7 mouse cellular contexts compared by ENCODE assay signal in the genomic region with DNA sequence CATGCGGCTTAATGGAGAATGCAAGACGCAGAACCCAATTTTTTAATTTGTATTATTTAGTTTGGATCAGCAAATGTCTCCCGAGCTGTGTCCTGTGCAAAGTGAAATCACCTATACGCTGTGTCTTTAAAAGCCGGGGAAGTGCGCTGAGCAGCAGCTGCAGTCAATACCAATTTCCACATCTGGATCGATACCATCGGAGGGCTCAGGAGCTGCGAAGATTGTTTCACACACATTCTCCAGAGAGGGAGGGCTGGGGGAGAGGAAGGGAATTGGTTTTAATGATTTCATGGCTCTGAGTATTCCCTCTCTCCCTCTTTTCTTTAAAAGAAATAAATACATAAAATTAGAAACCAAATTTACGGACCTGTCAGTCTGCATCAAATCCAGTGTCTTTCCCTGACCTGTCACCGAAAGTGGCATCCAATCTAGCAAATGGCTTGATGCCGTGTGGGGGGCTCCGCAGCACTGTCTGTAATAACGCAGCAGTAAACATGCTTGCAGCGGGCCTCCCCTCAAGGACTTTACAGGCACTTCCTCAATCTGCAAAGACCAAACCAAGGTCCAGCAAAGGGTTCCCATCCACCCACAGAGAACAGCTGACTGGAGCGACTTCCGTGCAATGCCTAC. TPM values are rescaled to one million over a fixed set of nuclear protein-coding genes. Genes with fewer than 3 reads are reported as not detected.
DNase-seq lines count a peak whose midpoint lies in the region; ATAC-seq lines count a peak whose summit lies in the region.

No protein-coding gene starts in this region.

- H3K9me3 ChIP-seq in heart, embryonic 16.5 days (replicated peaks; ENCODE audit: control insufficient read depth, low read length): no peaks in the 10 kb centered on the region
- H3K9me3 ChIP-seq in embryonic facial prominence, embryonic 14.5 days (ENCODE audit: control insufficient read depth, low read length): no peaks in the 10 kb centered on the region
- no peaks in the 10 kb centered on the region for H3K9me3 ChIP-seq in hindbrain, embryonic 13.5 days
- H3K9me3 ChIP-seq in midbrain, embryonic 16.5 days (replicated peaks; ENCODE audit: control insufficient read depth, low read length, poor library complexity, severe bottlenecking): no peaks in the 10 kb centered on the region

- peak overlapping the region; percentile 97 for H3K27ac ChIP-seq in heart, embryonic 16.5 days (ENCODE audit: low read length)
- peak overlapping the region; percentile 24; the same call in 1 of the 2 replicates for H3K27ac ChIP-seq in embryonic facial prominence, embryonic 14.5 days (replicated peaks; ENCODE audit: low read depth, low read length)
- H3K27ac ChIP-seq in hindbrain, embryonic 13.5 days: peak overlapping the region; percentile 63
- H3K27ac ChIP-seq in midbrain, embryonic 16.5 days (ENCODE audit: low read length): peak overlapping the region; percentile 62

- H3K36me3 ChIP-seq in heart, embryonic 16.5 days (ENCODE audit: control insufficient read depth, insufficient read depth): no peaks in the 10 kb centered on the region
- H3K36me3 ChIP-seq in embryonic facial prominence, embryonic 14.5 days (ENCODE audit: control insufficient read depth, insufficient read depth, low read length): no peaks in the 10 kb centered on the region
- no peaks in the 10 kb centered on the region for H3K36me3 ChIP-seq in hindbrain, embryonic 13.5 days
- H3K36me3 ChIP-seq in midbrain, embryonic 16.5 days (ENCODE audit: control insufficient read depth, insufficient read depth, low read length): no peaks in the 10 kb centered on the region

- WGBS in heart, embryonic 16.5 days: 89% methylated on average over 17 of the region's 17 CpGs
- 56% methylated on average over 17 of the region's 17 CpGs for WGBS in embryonic facial prominence, embryonic 14.5 days
- WGBS in hindbrain, embryonic 13.5 days: 77% methylated on average over 17 of the region's 17 CpGs
- 64% methylated on average over 17 of the region's 17 CpGs for WGBS in midbrain, embryonic 16.5 days

- peaks cover 11% of the 10 kb centered on the region for H3K4me1 ChIP-seq in heart, embryonic 16.5 days (ENCODE audit: control insufficient read depth, insufficient read depth, low read length)
- H3K4me1 ChIP-seq in embryonic facial prominence, embryonic 14.5 days (ENCODE audit: control insufficient read depth, insufficient read depth, low read length): peaks cover 38% of the 10 kb centered on the region
- H3K4me1 ChIP-seq in hindbrain, embryonic 13.5 days (replicated peaks): peaks cover 42% of the 10 kb centered on the region
- H3K4me1 ChIP-seq in midbrain, embryonic 16.5 days (ENCODE audit: control insufficient read depth, insufficient read depth, low read length): peaks cover 27% of the 10 kb centered on the region

- intact Hi-C loops in heart, postnatal 36 days (cut with DNase I): loop anchor here (5.0 kb wide), 2 partner anchors 93 to 263 kb away; no protein-coding TSS in a partner anchor

- H3K27me3 ChIP-seq in heart, embryonic 16.5 days (ENCODE audit: control insufficient read depth, insufficient read depth, low read length): no peaks in the 10 kb centered on the region
- no peaks in the 10 kb centered on the region for H3K27me3 ChIP-seq in embryonic facial prominence, embryonic 14.5 days (replicated peaks; ENCODE audit: control insufficient read depth, insufficient read depth, low read length)
- H3K27me3 ChIP-seq in hindbrain, embryonic 13.5 days: no peaks in the 10 kb centered on the region
- no peaks in the 10 kb centered on the region for H3K27me3 ChIP-seq in midbrain, embryonic 16.5 days (ENCODE audit: control insufficient read depth, insufficient read depth, low read depth, low read length)

- H3K9ac ChIP-seq in heart, embryonic 16.5 days (ENCODE audit: low read length): no peak overlapping the region
- H3K9ac ChIP-seq in embryonic facial prominence, embryonic 14.5 days (ENCODE audit: low read depth, low read length): no peak overlapping the region
- no peak overlapping the region for H3K9ac ChIP-seq in hindbrain, embryonic 13.5 days
- H3K9ac ChIP-seq in midbrain, embryonic 16.5 days (ENCODE audit: low read depth, low read length): no peak overlapping the region

- DNase-seq in heart, postnatal 36 days: no peak
- DNase-seq in embryonic facial prominence, embryonic 14.5 days (ENCODE audit: low spot score): peak; percentile 10
- DNase-seq in gastrocnemius, adult 8-10 months (ENCODE audit: low spot score in 2 of 2): no peak
- no peak for DNase-seq in kidney, adult 9 months

- H3K4me3 ChIP-seq in heart, embryonic 16.5 days (ENCODE audit: low read length): no peak overlapping the region
- H3K4me3 ChIP-seq in embryonic facial prominence, embryonic 14.5 days (ENCODE audit: low read depth, low read length): no peak overlapping the region
- no peak overlapping the region for H3K4me3 ChIP-seq in hindbrain, embryonic 13.5 days
- no peak overlapping the region for H3K4me3 ChIP-seq in midbrain, embryonic 16.5 days (ENCODE audit: low read depth, low read length)

- no peak overlapping the region for H3K4me2 ChIP-seq in heart, embryonic 16.5 days (ENCODE audit: low read depth, low read length)
- H3K4me2 ChIP-seq in embryonic facial prominence, embryonic 14.5 days (ENCODE audit: low read depth, low read length): peak overlapping the region; percentile 43
- H3K4me2 ChIP-seq in hindbrain, embryonic 13.5 days: 0 out of 2 replicates have a peak overlapping the region, but pooled peaks have one; percentile 4
- peak overlapping the region; percentile 15; the same call in 1 of the 2 replicates for H3K4me2 ChIP-seq in midbrain, embryonic 16.5 days (ENCODE audit: low read length)

- ATAC-seq in heart, embryonic 16.5 days (replicated peaks; ENCODE audit: extremely low read depth, insufficient read depth, low FRiP score): no peak
- no peak for ATAC-seq in embryonic facial prominence, embryonic 14.5 days (ENCODE audit: low read depth)
- ATAC-seq in hindbrain, embryonic 13.5 days (ENCODE audit: low FRiP score): peak; percentile 61
- peak; percentile 59; the same call in 1 of the 2 replicates for ATAC-seq in midbrain, embryonic 16.5 days

RNA-seq across cellular contexts. Expression of a gene that starts 43.6 kb away (rescaled TPM):
- 18.0 and 20.7 TPM in 2 replicates for polyA plus RNA-seq in heart, embryonic 16.5 days (2015; fragmentation: Nextera tagmentation; extraction: Ambion mirVana)
- 10 to 100 TPM; 47.2 to 63.0 TPM for total RNA-seq in heart, postnatal 36 days (2021)
- 30.5 and 34.7 TPM in 2 replicates for polyA plus RNA-seq in embryonic facial prominence, embryonic 14.5 days (2014; fragmentation: Nextera tagmentation; extraction: Ambion mirVana)
- 53.6 and 54.9 TPM in 2 replicates for polyA plus RNA-seq in hindbrain, embryonic 13.5 days (2015; fragmentation: Nextera tagmentation; extraction: Ambion mirVana)
- polyA plus RNA-seq in midbrain, embryonic 16.5 days (2015; fragmentation: Nextera tagmentation; extraction: Ambion mirVana): 71.8 and 77.8 TPM in 2 replicates
- 10 to 100 TPM; 18.8 to 23.7 (median 20.0) TPM for total RNA-seq in gastrocnemius, adult 8-10 months (2022)

Comparison
In these comparisons a context has a peak if more than half of its experiments do, and no peak if none do; other contexts are left out.
1. ATAC-seq: peak in hindbrain, embryonic 13.5 days (single experiment) and midbrain, embryonic 16.5 days (single experiment); none in heart, embryonic 16.5 days (single experiment) and embryonic facial prominence, embryonic 14.5 days (single experiment).
2. H3K27ac ChIP-seq: peak in every context shown above with its lines; median percentile 97 in heart, embryonic 16.5 days; 63 in hindbrain, embryonic 13.5 days; 62 in midbrain, embryonic 16.5 days; 24 in embryonic facial prominence, embryonic 14.5 days.